Mouse (Mus musculus) ovary, postnatal 36 days (tissue): Measurements from ENCODE around the gene Pcp4l1.

Source experiments
- DNase-seq: peaks from one replicate; pipeline ENCODE4 v3.0.0; 2022; ENCODE audit warnings: low spot score, mixed read lengths

The Pcp4l1 gene

GRCm38 (mm10) chr1:171135600-171135999 is 60.5 kb downstream of the Pcp4l1 start:
- DNase-seq = no peak

- DNase-seq = no peak
Measured at GRCm38 (mm10) chr1:171130971-171131370, 65.1 kb downstream of the Pcp4l1 start.

DNA sequence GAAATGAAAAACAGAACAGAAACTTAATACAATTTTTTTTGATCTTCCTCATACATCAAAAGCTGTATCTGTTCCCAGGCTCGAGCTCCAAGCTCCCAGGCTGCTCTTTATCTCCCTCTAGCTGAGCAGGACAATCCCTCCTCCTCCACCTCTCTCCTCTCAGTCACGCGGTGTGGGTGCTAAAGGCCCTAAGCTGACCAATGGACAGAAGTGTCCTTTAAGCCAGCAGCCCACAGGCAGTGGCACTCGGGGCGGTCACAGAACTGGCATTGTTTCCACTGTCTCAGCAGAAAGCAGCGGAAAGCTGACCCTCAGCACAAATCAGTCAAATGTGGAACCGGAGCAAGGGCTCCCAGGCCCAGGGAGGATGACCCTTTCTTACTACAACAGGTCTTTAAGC is 66.8 kb downstream of the Pcp4l1 start:
- DNase-seq = peak; percentile 10

DNA sequence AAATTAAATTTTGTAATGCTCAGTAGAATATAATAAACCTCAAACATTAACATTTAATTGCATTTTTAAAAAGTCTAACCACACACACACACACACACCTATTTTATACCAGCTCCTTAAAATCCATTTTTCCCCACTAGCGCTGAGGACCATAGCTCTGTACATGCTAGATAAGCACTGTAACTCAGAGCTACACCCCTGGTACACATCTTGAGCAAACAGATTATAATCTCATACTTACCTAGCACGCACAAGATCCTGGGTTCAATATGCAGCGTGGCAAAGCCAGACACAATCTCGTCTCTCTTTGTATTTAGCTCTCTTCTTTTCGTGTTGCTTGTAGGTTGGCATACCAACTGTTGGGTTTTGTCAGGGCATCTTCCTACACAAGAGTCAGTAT is 71.7 kb downstream of the Pcp4l1 start:
- no peak for DNase-seq
